Mouse (Mus musculus) bone marrow macrophage, adult 2 months (primary cell): ENCODE data around the gene Fuz. TPM values are rescaled to one million over a fixed set of nuclear protein-coding genes. Genes with fewer than 3 reads are reported as not detected.
"Not testable (repeated sequence)": the region's sequence is repeated elsewhere in the genome, so short reads cannot be mapped to it uniquely, and the experiment has no call there.

Experiments
- H3K27ac ChIP-seq: 2 replicates; pipeline ENCODE4 v1.5.1; 2012; ENCODE audit warnings: low read depth, low read length; ENCODE audit not compliant: insufficient read depth
- H3K4me1 ChIP-seq: 2 replicates; pipeline ENCODE4 v1.6.1; 2012; ENCODE audit warnings: low read length; ENCODE audit not compliant: control insufficient read depth, insufficient read depth
- H3K4me3 ChIP-seq: 2 replicates; pipeline ENCODE4 v1.5.1; 2012; ENCODE audit warnings: mild to moderate bottlenecking, low read length, moderate library complexity; ENCODE audit not compliant: insufficient read depth
- CTCF ChIP-seq: IDR thresholded peaks from 2 replicates; pipeline ENCODE4 v1.5.1; 2012; ENCODE audit warnings: low read depth, mild to moderate bottlenecking, low read length, moderate library complexity
- POLR2A ChIP-seq: IDR thresholded peaks from 2 replicates; pipeline ENCODE4 v1.6.1; 2012; ENCODE audit warnings: mild to moderate bottlenecking, low read depth, low read length, borderline replicate concordance
- polyA plus RNA-seq: library from polyadenylated mRNA; stranded (reverse); fragments of >200 nt; gene quantifications from 2 replicates; pipeline ENCODE4 v1.2.4, GENCODE M21; 2012; ENCODE audit not compliant: missing spikeins, insufficient read depth, insufficient read length

Fuz gene
- polyA plus RNA-seq, 1 experiment, result 14.1 TPM

- Histone ChIP-seq H3K4me1 (peaks cover 32% of the 10 kb centered on the region), H3K4me3 (peak overlapping the region; percentile 81), H3K27ac (no peak overlapping the region)
- TF ChIP-seq CTCF (no peak), POLR2A (no peak)
These were observed 27.4 kb upstream of the Fuz start for GRCm38 (mm10) chr7:44868465-44868864.

GRCm38 (mm10) chr7:44868919-44869696 is 26.8 kb upstream of the Fuz start:
- peak overlapping the region; percentile 64 for H3K27ac ChIP-seq
- TF ChIP-seq POLR2A, result no peak
- no peak for TF ChIP-seq CTCF
- H3K4me1 ChIP-seq, result peaks cover 32% of the 10 kb centered on the region
- H3K4me3 ChIP-seq, result peak overlapping the region; percentile 81

GRCm38 (mm10) chr7:44869697-44870528 is 26.0 kb upstream of the Fuz start, which contains the start of gene Ptov1:
Gene Ptov1 (minus strand): TSS chr7:44869788.
- peaks cover 30% of the 10 kb centered on the region for H3K4me1 ChIP-seq
- peak within 1 kb of the TSS; percentile 64 for H3K27ac ChIP-seq
- peak within 1 kb of the TSS; percentile 81 for H3K4me3 ChIP-seq
- TF ChIP-seq CTCF, result no peak
- TF ChIP-seq POLR2A, result no peak

GRCm38 (mm10) chr7:44870614-44871013 is 25.3 kb upstream of the Fuz start:
- Histone ChIP-seq H3K4me3 (no peak overlapping the region), H3K4me1 (peaks cover 23% of the 10 kb centered on the region), H3K27ac (no peak overlapping the region)
- TF ChIP-seq POLR2A (no peak), CTCF (no peak)

GRCm38 (mm10) chr7:44871181-44871580 is 24.7 kb upstream of the Fuz start:
- Histone ChIP-seq H3K27ac (no peak overlapping the region), H3K4me3 (no peak overlapping the region), H3K4me1 (peaks cover 18% of the 10 kb centered on the region)
- TF ChIP-seq CTCF (no peak), POLR2A (no peak)

GRCm38 (mm10) chr7:44871774-44872173 is 24.1 kb upstream of the Fuz start:
- not testable (repeated sequence) for H3K4me3 ChIP-seq, H3K27ac ChIP-seq
- peaks cover 13% of the 10 kb centered on the region for H3K4me1 ChIP-seq

- no peaks in the 10 kb centered on the region for H3K4me1 ChIP-seq
- H3K27ac ChIP-seq, result no peak overlapping the region
- no peak for TF ChIP-seq POLR2A
- no peak for TF ChIP-seq CTCF
- no peak overlapping the region for H3K4me3 ChIP-seq
These were observed 18.0 kb upstream of the Fuz start for GRCm38 (mm10) chr7:44877833-44878232.

- TF ChIP-seq CTCF, result no peak
- TF ChIP-seq POLR2A, result no peak
- H3K4me1 ChIP-seq, result peaks cover 12% of the 10 kb centered on the region
- no peak overlapping the region for H3K27ac ChIP-seq
- no peak overlapping the region for H3K4me3 ChIP-seq
These were observed 12.8 kb upstream of the Fuz start for GRCm38 (mm10) chr7:44883036-44883435.

- H3K4me1 ChIP-seq, result peaks cover 17% of the 10 kb centered on the region
- no peak overlapping the region for H3K4me3 ChIP-seq
- TF ChIP-seq POLR2A (no peak), CTCF (no peak)
- H3K27ac ChIP-seq, result no peak overlapping the region
These were observed 11.2 kb upstream of the Fuz start for GRCm38 (mm10) chr7:44884637-44885036.

GRCm38 (mm10) chr7:44886964-44887363 is 8.9 kb upstream of the Fuz start:
- no peak overlapping the region for H3K4me3 ChIP-seq
- peak overlapping the region; percentile 6; the same call in 1 of the 2 replicates for H3K27ac ChIP-seq
- TF ChIP-seq POLR2A (no peak), CTCF (no peak)
- H3K4me1 ChIP-seq, result peaks cover 24% of the 10 kb centered on the region
